Mouse (Mus musculus) liver, embryonic 11.5 days (tissue): ENCODE results near the gene Mesp1. TPM values are rescaled to one million over a fixed set of nuclear protein-coding genes. Genes with fewer than 3 reads are reported as not detected.
"Not testable (repeated sequence)": the region's sequence is repeated elsewhere in the genome, so short reads cannot be mapped to it uniquely, and the experiment has no call there.

Experiments
- ATAC-seq: fragments of 200-750 bp; cut with Nextera tagmentation; replicated peaks from 2 replicates; pipeline ENCODE4 v1.8.0; 2017; ENCODE audit warnings: moderate number of reproducible peaks, mild to moderate bottlenecking, moderate TSS enrichment, moderate library complexity; ENCODE audit not compliant: low FRiP score
- DNase-seq: peaks from one replicate; pipeline ENCODE4 v3.0.0-alpha.2; 2017; ENCODE audit warnings: low spot score
- H3K27ac ChIP-seq: fragments of 300-500 bp; sonication (generic); 2 replicates; pipeline ENCODE4 v1.5.1; 2014; ENCODE audit warnings: mild to moderate bottlenecking, low read depth, low read length, control low read depth
- H3K27me3 ChIP-seq: fragments of 300-500 bp; sonication (generic); replicated peaks from 2 replicates; pipeline ENCODE4 v1.6.1; 2014; ENCODE audit warnings: low read length, mixed read lengths; ENCODE audit not compliant: control insufficient read depth, insufficient read depth
- H3K36me3 ChIP-seq: fragments of 300-500 bp; sonication (generic); 2 replicates; pipeline ENCODE4 v1.6.1; 2014; ENCODE audit warnings: mild to moderate bottlenecking, low read length, moderate library complexity, mixed read lengths; ENCODE audit not compliant: control insufficient read depth, insufficient read depth
- H3K4me1 ChIP-seq: fragments of 300-500 bp; sonication (generic); replicated peaks from 2 replicates; pipeline ENCODE4 v1.6.1; 2014; ENCODE audit warnings: low read length, mixed read lengths; ENCODE audit not compliant: control insufficient read depth, insufficient read depth
- H3K4me2 ChIP-seq: fragments of 300-500 bp; sonication (generic); 2 replicates; pipeline ENCODE4 v1.6.1; 2014; ENCODE audit warnings: mild to moderate bottlenecking, control low read depth, moderate library complexity
- H3K4me3 ChIP-seq: fragments of 300-500 bp; sonication (generic); 2 replicates; pipeline ENCODE4 v1.5.1; 2014; ENCODE audit warnings: low read depth, low read length, control low read depth
- H3K9ac ChIP-seq: fragments of 300-500 bp; sonication (generic); 2 replicates; pipeline ENCODE4 v1.6.1; 2014; ENCODE audit warnings: low read depth, low read length, control low read depth
- H3K9me3 ChIP-seq: fragments of 300-500 bp; sonication (generic); 2 replicates; pipeline ENCODE4 v1.6.1; 2016; ENCODE audit warnings: low read length, inconsistent platforms, mixed read lengths; ENCODE audit not compliant: control insufficient read depth
- WGBS: fragments of 180-500 bp; shearing (Covaris S2); extraction: QIAGEN DNeasy Blood & Tissue Kit; methylation state at CpG from one replicate; pipeline ENCODE4 v1.1.7; 2014; 5-methylcytosine and 5-hydroxymethylcytosine counted together
- polyA plus RNA-seq: library from polyadenylated mRNA; unstranded; fragments of >200 nt; fragmentation: Nextera tagmentation; extraction: Ambion mirVana; gene quantifications from 2 replicates; pipeline ENCODE4 v1.2.1, GENCODE M21; 2014

Gene Mesp1
- polyA plus RNA-seq, 1 experiment from 2014 or later, result not detected

- no peaks in the 10 kb centered on the region; the same call in 1 of the 2 replicates for H3K27me3 ChIP-seq
- no peak overlapping the region for H3K9ac ChIP-seq
- H3K36me3 ChIP-seq, result no peaks in the 10 kb centered on the region
- no peak for DNase-seq
- H3K4me3 ChIP-seq, result no peak overlapping the region
- H3K27ac ChIP-seq, result no peak overlapping the region
- WGBS, result 75% methylated on average over 11 of the region's 11 CpGs
- no peak for ATAC-seq
- no peaks in the 10 kb centered on the region for H3K4me1 ChIP-seq
- H3K4me2 ChIP-seq, result no peak overlapping the region
- H3K9me3 ChIP-seq, result no peaks in the 10 kb centered on the region
Measured at GRCm38 (mm10) chr7:79801391-79801790, 7.8 kb upstream of the Mesp1 start.

GRCm38 (mm10) chr7:79800336-79800735, 6.7 kb upstream of the Mesp1 start:
- H3K27ac ChIP-seq, result no peak overlapping the region
- ATAC-seq (no peak), DNase-seq (no peak)
- no peaks in the 10 kb centered on the region for H3K4me1 ChIP-seq
- peaks cover 3% of the 10 kb centered on the region; the same call in 1 of the 2 replicates for H3K27me3 ChIP-seq
- H3K36me3 ChIP-seq, result no peaks in the 10 kb centered on the region
- H3K9ac ChIP-seq, result no peak overlapping the region
- no peak overlapping the region for H3K4me3 ChIP-seq
- H3K4me2 ChIP-seq, result no peak overlapping the region
- no peaks in the 10 kb centered on the region for H3K9me3 ChIP-seq
- WGBS, result 78% methylated on average over 4 of the region's 4 CpGs

- Histone ChIP-seq H3K9me3 (no peaks in the 10 kb centered on the region), H3K27me3 (peaks cover 9% of the 10 kb centered on the region), H3K4me2 (no peak overlapping the region), H3K27ac (no peak overlapping the region), H3K4me3 (no peak overlapping the region), H3K9ac (no peak overlapping the region), H3K36me3 (no peaks in the 10 kb centered on the region), H3K4me1 (no peaks in the 10 kb centered on the region)
- no peak; the same call in 1 of the 2 replicates for ATAC-seq
- 62% methylated on average over 6 of the region's 6 CpGs for WGBS
- DNase-seq, result no peak
Measured at GRCm38 (mm10) chr7:79799506-79799905, 5.9 kb upstream of the Mesp1 start.

GRCm38 (mm10) chr7:79799048-79799447, 5.5 kb upstream of the Mesp1 start:
- H3K27ac ChIP-seq, result no peak overlapping the region

GRCm38 (mm10) chr7:79798606-79799005, 5.0 kb upstream of the Mesp1 start:
- Histone ChIP-seq H3K27ac (no peak overlapping the region), H3K4me2 (no peak overlapping the region), H3K36me3 (no peaks in the 10 kb centered on the region), H3K4me3 (no peak overlapping the region), H3K4me1 (no peaks in the 10 kb centered on the region), H3K9me3 (no peaks in the 10 kb centered on the region), H3K9ac (no peak overlapping the region), H3K27me3 (peaks cover 18% of the 10 kb centered on the region)
- DNase-seq (no peak), ATAC-seq (no peak)
- WGBS, result 17% methylated on average over 5 of the region's 5 CpGs

More at GRCm38 (mm10) chr7:79799048-79799447, 5.5 kb upstream of the Mesp1 start:
- WGBS, result 4% methylated on average over 8 of the region's 8 CpGs
- Histone ChIP-seq H3K9me3 (no peaks in the 10 kb centered on the region), H3K4me3 (no peak overlapping the region), H3K27me3 (peaks cover 14% of the 10 kb centered on the region), H3K36me3 (no peaks in the 10 kb centered on the region), H3K9ac (no peak overlapping the region), H3K4me2 (no peak overlapping the region), H3K4me1 (no peaks in the 10 kb centered on the region)
- ATAC-seq, result no peak
- peak; percentile 71 for DNase-seq

GRCm38 (mm10) chr7:79792635-79793421, 760 bp downstream of the Mesp1 start:
- H3K27me3 ChIP-seq, result peaks cover 58% of the 10 kb centered on the region
- WGBS, result 2% methylated on average over 80 of the region's 80 CpGs
- no peak overlapping the region for H3K27ac ChIP-seq
- ATAC-seq (no peak), DNase-seq (peak; percentile 54)
- H3K36me3 ChIP-seq, result no peaks in the 10 kb centered on the region
- peak overlapping the region; percentile 76 for H3K4me2 ChIP-seq
- H3K4me3 ChIP-seq, result peak overlapping the region; percentile 49
- H3K4me1 ChIP-seq, result peaks cover 8% of the 10 kb centered on the region
- no peaks in the 10 kb centered on the region for H3K9me3 ChIP-seq
- peak overlapping the region; percentile 1; the same call in 1 of the 2 replicates for H3K9ac ChIP-seq

- H3K4me1 ChIP-seq, H3K9ac ChIP-seq, H3K9me3 ChIP-seq, H3K4me3 ChIP-seq, H3K4me2 ChIP-seq, DNase-seq, H3K36me3 ChIP-seq, H3K27ac ChIP-seq, ATAC-seq: not testable (repeated sequence)
- peaks cover 52% of the 10 kb centered on the region for H3K27me3 ChIP-seq
- WGBS, result 38% methylated on average over 2 of the region's 2 CpGs
Measured at GRCm38 (mm10) chr7:79789812-79790211, 3.8 kb downstream of the Mesp1 start.

GRCm38 (mm10) chr7:79786295-79786694, 7.3 kb downstream of the Mesp1 start:
- no peak overlapping the region for H3K4me3 ChIP-seq
- ATAC-seq (no peak), DNase-seq (no peak)
- H3K9ac ChIP-seq, result no peak overlapping the region
- H3K27me3 ChIP-seq, result peaks cover 17% of the 10 kb centered on the region
- 21% methylated on average over 6 of the region's 6 CpGs for WGBS
- H3K36me3 ChIP-seq, result no peaks in the 10 kb centered on the region
- no peak overlapping the region for H3K27ac ChIP-seq
- peaks cover 3% of the 10 kb centered on the region; the same call in 1 of the 2 replicates for H3K4me1 ChIP-seq
- H3K4me2 ChIP-seq, result no peak overlapping the region
- H3K9me3 ChIP-seq, result no peaks in the 10 kb centered on the region

- no peaks in the 10 kb centered on the region for H3K9me3 ChIP-seq
Measured at GRCm38 (mm10) chr7:79782516-79782855, 11.1 kb downstream of the Mesp1 start.

More at GRCm38 (mm10) chr7:79782516-79782855, 11.1 kb downstream of the Mesp1 start:
- H3K4me2 ChIP-seq, result no peak overlapping the region
- H3K4me3 ChIP-seq, result no peak overlapping the region
- H3K36me3 ChIP-seq, result no peaks in the 10 kb centered on the region
- DNase-seq, result no peak
- ATAC-seq, result no peak
- WGBS, result 85% methylated on average over 2 of the region's 2 CpGs
- H3K27ac ChIP-seq, result no peak overlapping the region
- no peaks in the 10 kb centered on the region for H3K27me3 ChIP-seq
- H3K4me1 ChIP-seq, result peaks cover 8% of the 10 kb centered on the region; the same call in 1 of the 2 replicates
- no peak overlapping the region for H3K9ac ChIP-seq
